In the genomic region with DNA sequence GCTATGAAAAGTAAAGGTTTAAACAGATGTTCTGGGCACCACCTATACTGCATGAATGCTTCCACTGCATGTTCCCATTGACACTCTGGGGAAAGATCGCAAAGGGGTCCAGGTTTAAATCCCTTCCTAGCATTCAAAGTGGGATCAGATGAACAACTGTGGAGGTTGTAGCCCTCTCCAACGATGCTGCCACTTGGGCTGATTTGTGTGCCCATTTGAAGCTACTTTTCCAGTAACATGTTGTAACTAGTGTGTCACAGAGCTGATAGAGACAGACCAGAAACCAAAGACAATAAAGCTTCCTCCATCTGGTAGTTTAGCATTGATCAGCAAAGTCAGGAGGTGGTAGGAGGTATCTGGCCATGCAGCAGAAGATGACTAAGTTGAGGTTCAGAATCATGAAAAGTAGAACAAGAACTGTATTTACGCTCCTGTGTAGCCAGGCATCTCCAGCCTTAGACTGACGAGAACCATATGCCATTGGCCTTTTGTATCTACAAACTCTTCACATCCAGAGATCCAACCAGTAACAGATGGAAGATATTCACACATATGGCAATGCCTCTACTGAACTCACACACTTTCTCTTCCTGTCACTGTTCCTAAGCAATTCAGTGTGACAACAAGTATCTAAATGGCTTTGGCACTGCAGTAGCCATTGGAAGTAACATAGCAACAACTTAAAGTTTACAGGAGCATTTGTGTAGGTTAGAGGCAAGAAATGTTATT, we compare ENCODE assay signal across 10 mouse cellular contexts.
A peak's percentile ranks its signal among the peaks of the same experiment; 100 is the strongest.
DNase-seq lines count a peak whose midpoint lies in the region; TF ChIP-seq lines count a peak whose summit lies in the region.
"Had no signal": no experiment of that assay in that cellular context is flagged by ENCODE, and none has a peak within 500 bp of the region (broad histone marks: within the 10 kb centered on the region; RNA-seq: fewer than 3 reads in every experiment).

No protein-coding gene starts in this region.

- no peak for TF ChIP-seq POLR2A in brain, embryonic 14.5 days (IDR thresholded peaks at IDR 0.05; ENCODE audit: borderline replicate concordance, extremely low read depth, insufficient read depth, insufficient read length, poor library complexity, severe bottlenecking)

- TF ChIP-seq CTCF in brain, embryonic 14.5 days (IDR thresholded peaks at IDR 0.05; ENCODE audit: borderline replicate concordance, extremely low read depth, insufficient read depth, insufficient read length), result no peak

- intact Hi-C loops in left cerebral cortex, postnatal 4 days (cut with DNase I), result no loop called here

- peak; percentile 66 for DNase-seq in heart, adult 11 months
- no peak for DNase-seq in heart, postnatal 4 days
- peak; percentile 3 for DNase-seq in left cerebral cortex, adult 9 months (ENCODE audit: low spot score in 2 of 2)
- no peak for DNase-seq in left cerebral cortex, postnatal 4 days
- DNase-seq in brain, embryonic 14.5 days (ENCODE audit: low read depth), result peak; percentile 45
- peak; percentile 9 to 16 for DNase-seq in layer of hippocampus, adult 8-10 months (ENCODE audit: low spot score in 2 of 2)
- DNase-seq in cerebellum, adult 9-10 months, result no peak
- DNase-seq: cerebellum, postnatal 10 days; lung, postnatal 4 days; thymus, postnatal 4 days had no signal

Comparison
In these comparisons a context has a peak if more than half of its experiments do, and no peak if none do; other contexts are left out.
1. DNase-seq: peak in heart, adult 11 months (single experiment), left cerebral cortex, adult 9 months (2 of 2), brain, embryonic 14.5 days (single experiment) and layer of hippocampus, adult 8-10 months (2 of 2); none in heart, postnatal 4 days (single experiment), left cerebral cortex, postnatal 4 days (single experiment) and cerebellum, adult 9-10 months (single experiment).